Mouse (Mus musculus) midbrain, embryonic 14.5 days (tissue): ENCODE measurements around the gene Nr2f6. TPM values are rescaled to one million over a fixed set of nuclear protein-coding genes. Genes with fewer than 3 reads are reported as not detected.
A peak's percentile ranks its signal among the peaks of the same experiment; 100 is the strongest.

Source experiments
- ATAC-seq: fragments of 200-750 bp; cut with Nextera tagmentation; 2 replicates; pipeline ENCODE4 v1.8.0; 2017; ENCODE audit warnings: moderate number of reproducible peaks, moderate library complexity; ENCODE audit not compliant: low FRiP score, low TSS enrichment
- DNase-seq: peaks from one replicate; pipeline ENCODE4 v3.0.0-alpha.2; 2015
- H3K27ac ChIP-seq: fragments of 300-500 bp; sonication (generic); replicated peaks from 2 replicates; pipeline ENCODE4 v1.5.1; 2014; ENCODE audit warnings: mild to moderate bottlenecking, low read depth, low read length, moderate library complexity
- H3K27me3 ChIP-seq: fragments of 300-500 bp; sonication (generic); 2 replicates; pipeline ENCODE4 v1.6.1; 2014; ENCODE audit warnings: low read length, control low read depth, mixed read lengths; ENCODE audit not compliant: control insufficient read depth, insufficient read depth
- H3K36me3 ChIP-seq: fragments of 300-500 bp; sonication (generic); 2 replicates; pipeline ENCODE4 v1.6.1; 2014; ENCODE audit warnings: low read length, control low read depth; ENCODE audit not compliant: control insufficient read depth, insufficient read depth
- H3K4me1 ChIP-seq: fragments of 300-500 bp; sonication (generic); 2 replicates; pipeline ENCODE4 v1.6.1; 2014; ENCODE audit warnings: mild to moderate bottlenecking, antibody characterized with exemption, low read length, control low read depth; ENCODE audit not compliant: control insufficient read depth, insufficient read depth
- H3K4me2 ChIP-seq: fragments of 300-500 bp; sonication (generic); 2 replicates; pipeline ENCODE4 v1.6.1; 2014; ENCODE audit warnings: mild to moderate bottlenecking, low read length, moderate library complexity
- H3K4me3 ChIP-seq: fragments of 300-500 bp; sonication (generic); replicated peaks from 2 replicates; pipeline ENCODE4 v1.5.1; 2014; ENCODE audit warnings: low read depth, low read length
- H3K9ac ChIP-seq: fragments of 300-500 bp; sonication (generic); replicated peaks from 2 replicates; pipeline ENCODE4 v1.6.1; 2014; ENCODE audit warnings: mild to moderate bottlenecking, low read length, moderate library complexity
- H3K9me3 ChIP-seq: fragments of 300-500 bp; sonication (generic); 2 replicates; pipeline ENCODE4 v1.6.1; 2016; ENCODE audit warnings: low read length, control low read depth, mixed read lengths; ENCODE audit not compliant: control insufficient read depth
- WGBS: fragments of 180-500 bp; shearing (Covaris S2); extraction: QIAGEN DNeasy Blood & Tissue Kit; methylation state at CpG from one replicate; pipeline ENCODE4 v1.1.7; 2014; 5-methylcytosine and 5-hydroxymethylcytosine counted together
- polyA plus RNA-seq: library from polyadenylated mRNA; unstranded; fragments of >200 nt; fragmentation: Nextera tagmentation; extraction: Ambion mirVana; gene quantifications from 2 replicates; pipeline ENCODE4 v1.2.1, GENCODE M21; 2014

Gene Nr2f6
- polyA plus RNA-seq, 1 experiment from 2014 or later: 29.4 TPM

- ATAC-seq (no peak), DNase-seq (no peak)
- Histone ChIP-seq H3K4me3 (no peak overlapping the region), H3K27me3 (no peaks in the 10 kb centered on the region), H3K4me1 (peaks cover 8% of the 10 kb centered on the region; the same call in 1 of the 2 replicates), H3K36me3 (peaks cover 14% of the 10 kb centered on the region), H3K9ac (no peak overlapping the region), H3K4me2 (no peak overlapping the region), H3K9me3 (no peaks in the 10 kb centered on the region), H3K27ac (no peak overlapping the region; the same call in 1 of the 2 replicates)
- WGBS: 85% methylated on average over 10 of the region's 10 CpGs
These were observed 13.3 kb upstream of the Nr2f6 start for GRCm38 (mm10) chr8:71395071-71395470.

- 86% methylated on average over 7 of the region's 7 CpGs for WGBS
- peaks cover 8% of the 10 kb centered on the region; the same call in 1 of the 2 replicates for H3K4me1 ChIP-seq
- no peak for ATAC-seq
These were observed 12.7 kb upstream of the Nr2f6 start for GRCm38 (mm10) chr8:71394481-71394880.

GRCm38 (mm10) chr8:71392871-71393270, 11.1 kb upstream of the Nr2f6 start:
- 17% methylated on average over 3 of the region's 3 CpGs for WGBS

More at GRCm38 (mm10) chr8:71394481-71394880, 12.7 kb upstream of the Nr2f6 start:
- no peaks in the 10 kb centered on the region for H3K9me3 ChIP-seq
- H3K4me3 ChIP-seq: no peak overlapping the region
- DNase-seq: no peak
- no peak overlapping the region for H3K9ac ChIP-seq
- H3K4me2 ChIP-seq: no peak overlapping the region
- H3K36me3 ChIP-seq: peaks cover 10% of the 10 kb centered on the region
- H3K27ac ChIP-seq: no peak overlapping the region
- H3K27me3 ChIP-seq: no peaks in the 10 kb centered on the region

DNA sequence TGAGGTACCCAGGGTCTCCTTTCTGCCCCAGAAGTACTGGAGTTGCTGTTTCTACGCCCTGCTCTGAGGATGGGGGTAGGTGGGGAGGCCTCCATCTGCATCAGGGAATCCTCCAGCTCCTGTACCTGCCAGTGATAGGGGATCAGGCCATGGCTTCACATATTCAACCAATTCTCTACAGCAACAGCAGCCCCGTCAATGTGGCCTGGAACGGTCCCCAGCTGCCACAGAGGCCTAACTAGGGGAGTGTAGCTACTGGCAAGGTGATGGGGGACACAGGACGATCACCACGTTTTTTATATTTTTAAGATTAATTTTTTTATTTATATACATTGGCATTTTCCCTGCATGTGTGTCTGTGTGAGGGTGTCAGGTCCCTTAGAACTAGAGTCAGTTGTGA, 10.6 kb upstream of the Nr2f6 start:
- ATAC-seq: no peak
- no peak overlapping the region for H3K9ac ChIP-seq
- WGBS: 78% methylated on average over 5 of the region's 5 CpGs

More at GRCm38 (mm10) chr8:71392871-71393270, 11.1 kb upstream of the Nr2f6 start:
- ATAC-seq (no peak), DNase-seq (peak; percentile 57)
- no peak overlapping the region for H3K4me2 ChIP-seq
- H3K4me3 ChIP-seq: no peak overlapping the region
- peaks cover 8% of the 10 kb centered on the region; the same call in 1 of the 2 replicates for H3K4me1 ChIP-seq
- no peak overlapping the region for H3K27ac ChIP-seq
- no peaks in the 10 kb centered on the region for H3K9me3 ChIP-seq
- H3K9ac ChIP-seq: no peak overlapping the region
- H3K27me3 ChIP-seq: no peaks in the 10 kb centered on the region
- H3K36me3 ChIP-seq: no peaks in the 10 kb centered on the region

DNA sequence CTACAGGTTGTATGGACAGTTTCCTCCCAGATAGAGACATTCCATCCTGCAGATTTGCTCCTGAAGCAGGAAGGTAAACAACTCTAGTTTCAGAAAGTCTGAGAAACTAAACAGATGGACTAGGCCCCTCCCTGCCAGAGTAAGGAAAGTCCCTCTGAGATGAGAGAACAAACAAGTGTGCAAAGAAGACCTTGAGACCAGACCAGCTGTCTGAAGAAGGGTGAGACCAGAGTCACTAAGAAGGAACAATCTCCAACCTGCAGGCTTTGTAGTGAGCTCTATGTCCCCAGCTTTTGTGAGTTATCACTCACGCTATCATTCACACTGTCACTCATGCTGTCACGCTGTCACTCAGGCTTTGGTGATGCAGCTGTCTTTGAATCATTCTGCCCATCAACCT, 9.9 kb upstream of the Nr2f6 start:
- Histone ChIP-seq H3K27ac (no peak overlapping the region), H3K36me3 (no peaks in the 10 kb centered on the region), H3K4me2 (no peak overlapping the region), H3K27me3 (no peaks in the 10 kb centered on the region), H3K4me3 (no peak overlapping the region), H3K4me1 (no peaks in the 10 kb centered on the region; the same call in 1 of the 2 replicates), H3K9me3 (no peaks in the 10 kb centered on the region), H3K9ac (no peak overlapping the region)
- no peak for DNase-seq
- WGBS: 86% methylated on average over 2 of the region's 2 CpGs
- no peak for ATAC-seq

More for the DNA sequence above, 10.6 kb upstream of the Nr2f6 start:
- no peaks in the 10 kb centered on the region for H3K9me3 ChIP-seq
- DNase-seq: no peak
- no peak overlapping the region for H3K4me3 ChIP-seq
- no peak overlapping the region for H3K4me2 ChIP-seq
- H3K36me3 ChIP-seq: no peaks in the 10 kb centered on the region
- no peak overlapping the region for H3K27ac ChIP-seq
- H3K4me1 ChIP-seq: peaks cover 3% of the 10 kb centered on the region; the same call in 1 of the 2 replicates
- H3K27me3 ChIP-seq: no peaks in the 10 kb centered on the region

GRCm38 (mm10) chr8:71388267-71388666, 6.5 kb upstream of the Nr2f6 start:
- no peak for DNase-seq
- no peak for ATAC-seq
- Histone ChIP-seq H3K9ac (no peak overlapping the region), H3K4me2 (no peak overlapping the region), H3K4me3 (no peak overlapping the region), H3K4me1 (0 out of 2 replicates have a peak, but pooled peaks cover 3% of the 10 kb centered on the region), H3K27ac (no peak overlapping the region), H3K9me3 (no peaks in the 10 kb centered on the region), H3K36me3 (no peaks in the 10 kb centered on the region), H3K27me3 (no peaks in the 10 kb centered on the region)
- 81% methylated on average over 1 of the region's 1 CpGs for WGBS

- Histone ChIP-seq H3K4me3 (no peak overlapping the region), H3K9me3 (no peaks in the 10 kb centered on the region), H3K4me1 (peaks cover 25% of the 10 kb centered on the region), H3K9ac (no peak overlapping the region), H3K27ac (no peak overlapping the region), H3K4me2 (no peak overlapping the region), H3K36me3 (no peaks in the 10 kb centered on the region), H3K27me3 (no peaks in the 10 kb centered on the region)
- DNase-seq (no peak), ATAC-seq (no peak)
- 80% methylated on average over 12 of the region's 12 CpGs for WGBS
These were observed 3.6 kb upstream of the Nr2f6 start for GRCm38 (mm10) chr8:71385212-71385835.

GRCm38 (mm10) chr8:71383860-71384259, 2.1 kb upstream of the Nr2f6 start:
- H3K4me2 ChIP-seq: no peak overlapping the region
- H3K36me3 ChIP-seq: no peaks in the 10 kb centered on the region
- DNase-seq (no peak), ATAC-seq (no peak)
- no peak overlapping the region for H3K9ac ChIP-seq
- no peak overlapping the region for H3K27ac ChIP-seq
- no peaks in the 10 kb centered on the region for H3K27me3 ChIP-seq
- H3K4me1 ChIP-seq: peaks cover 40% of the 10 kb centered on the region
- no peak overlapping the region for H3K4me3 ChIP-seq
- H3K9me3 ChIP-seq: no peaks in the 10 kb centered on the region
- WGBS: 42% methylated on average over 3 of the region's 3 CpGs

DNA sequence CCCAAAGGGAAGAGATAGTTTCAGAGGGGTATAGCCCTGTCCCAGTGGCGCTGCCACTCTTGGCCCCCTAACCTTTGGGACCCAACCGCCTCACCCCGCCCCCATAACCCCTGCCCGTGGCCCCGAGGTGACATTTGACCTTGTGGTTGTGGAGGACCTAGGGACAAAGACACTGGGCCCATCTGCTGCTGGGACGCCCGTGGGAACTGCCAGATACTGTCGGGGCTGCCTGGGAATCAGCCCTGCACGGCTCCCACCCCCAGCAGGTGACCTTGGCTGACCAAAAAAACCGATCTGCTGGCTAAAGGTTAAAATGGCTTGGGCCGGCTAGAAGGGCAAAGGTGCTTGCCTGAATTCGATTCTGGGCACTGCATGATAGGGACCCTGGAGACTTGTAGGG, 1.6 kb upstream of the Nr2f6 start:
- peaks cover 40% of the 10 kb centered on the region for H3K4me1 ChIP-seq
- no peak for ATAC-seq
- H3K27me3 ChIP-seq: no peaks in the 10 kb centered on the region
- no peak for DNase-seq
- H3K9ac ChIP-seq: no peak overlapping the region
- H3K4me2 ChIP-seq: no peak overlapping the region
- no peak overlapping the region for H3K4me3 ChIP-seq
- no peaks in the 10 kb centered on the region for H3K36me3 ChIP-seq
- no peak overlapping the region for H3K27ac ChIP-seq
- WGBS: 14% methylated on average over 12 of the region's 12 CpGs
- H3K9me3 ChIP-seq: no peaks in the 10 kb centered on the region
